Mouse (Mus musculus) liver, embryonic 15.5 days (tissue): ENCODE results near the gene Atp5f1. TPM values are rescaled to one million over a fixed set of nuclear protein-coding genes. Genes with fewer than 3 reads are reported as not detected.

Source experiments
- ATAC-seq: fragments of 200-750 bp; cut with Nextera tagmentation; 2 replicates; pipeline ENCODE4 v1.8.0; 2017; ENCODE audit warnings: moderate number of reproducible peaks, mild to moderate bottlenecking, moderate library complexity; ENCODE audit not compliant: insufficient read depth
- H3K27ac ChIP-seq: fragments of 300-500 bp; sonication (generic); replicated peaks from 2 replicates; pipeline ENCODE4 v1.5.1; 2015; ENCODE audit warnings: mild to moderate bottlenecking, inconsistent platforms
- H3K27me3 ChIP-seq: fragments of 300-500 bp; sonication (generic); 2 replicates; pipeline ENCODE4 v1.6.1; 2015; ENCODE audit warnings: mild to moderate bottlenecking, inconsistent platforms
- H3K36me3 ChIP-seq: fragments of 300-500 bp; sonication (generic); replicated peaks from 2 replicates; pipeline ENCODE4 v1.6.1; 2015; ENCODE audit warnings: moderate library complexity, mild to moderate bottlenecking, inconsistent platforms
- H3K4me1 ChIP-seq: fragments of 300-500 bp; sonication (generic); replicated peaks from 2 replicates; pipeline ENCODE4 v1.6.1; 2015; ENCODE audit warnings: inconsistent platforms
- H3K4me2 ChIP-seq: fragments of 300-500 bp; sonication (generic); 2 replicates; pipeline ENCODE4 v1.6.1; 2015; ENCODE audit warnings: moderate library complexity, mild to moderate bottlenecking, inconsistent platforms
- H3K4me3 ChIP-seq: fragments of 300-500 bp; sonication (generic); replicated peaks from 2 replicates; pipeline ENCODE4 v1.5.1; 2015; ENCODE audit warnings: mild to moderate bottlenecking, inconsistent platforms
- H3K9ac ChIP-seq: fragments of 300-500 bp; sonication (generic); 2 replicates; pipeline ENCODE4 v1.6.1; 2015; ENCODE audit warnings: moderate library complexity, mild to moderate bottlenecking, inconsistent platforms
- H3K9me3 ChIP-seq: fragments of 300-500 bp; sonication (generic); replicated peaks from 2 replicates; pipeline ENCODE4 v1.6.1; 2016; ENCODE audit warnings: inconsistent platforms
- WGBS: fragments of 180-500 bp; shearing (Covaris S2); methylation state at CpG from one replicate; pipeline ENCODE4 v1.1.7; 2015; ENCODE audit warnings: mixed read lengths; ENCODE audit not compliant: insufficient replicate concordance; 5-methylcytosine and 5-hydroxymethylcytosine counted together
- polyA plus RNA-seq: library from polyadenylated mRNA; unstranded; fragments of >200 nt; fragmentation: Nextera tagmentation; extraction: Ambion mirVana; gene quantifications from 2 replicates; pipeline ENCODE4 v1.2.1, GENCODE M21; 2015

The Atp5f1 gene
- polyA plus RNA-seq, 1 experiment from 2014 or later, result 308 TPM

GRCm38 (mm10) chr3:105913839-105914681 lies 45.8 kb downstream of the Atp5f1 start:
- peak overlapping the region; percentile 69 for H3K27ac ChIP-seq
- peak; percentile 67 for ATAC-seq
- H3K9ac ChIP-seq, result no peak overlapping the region
- peaks cover 65% of the 10 kb centered on the region for H3K4me1 ChIP-seq
- no peaks in the 10 kb centered on the region for H3K36me3 ChIP-seq
- 0 out of 2 replicates have a peak, but pooled peaks cover 9% of the 10 kb centered on the region for H3K27me3 ChIP-seq
- WGBS, result 9% methylated on average over 10 of the region's 10 CpGs
- no peak overlapping the region; the same call in 1 of the 2 replicates for H3K4me3 ChIP-seq
- H3K9me3 ChIP-seq, result no peaks in the 10 kb centered on the region
- peak overlapping the region; percentile 55 for H3K4me2 ChIP-seq

DNA sequence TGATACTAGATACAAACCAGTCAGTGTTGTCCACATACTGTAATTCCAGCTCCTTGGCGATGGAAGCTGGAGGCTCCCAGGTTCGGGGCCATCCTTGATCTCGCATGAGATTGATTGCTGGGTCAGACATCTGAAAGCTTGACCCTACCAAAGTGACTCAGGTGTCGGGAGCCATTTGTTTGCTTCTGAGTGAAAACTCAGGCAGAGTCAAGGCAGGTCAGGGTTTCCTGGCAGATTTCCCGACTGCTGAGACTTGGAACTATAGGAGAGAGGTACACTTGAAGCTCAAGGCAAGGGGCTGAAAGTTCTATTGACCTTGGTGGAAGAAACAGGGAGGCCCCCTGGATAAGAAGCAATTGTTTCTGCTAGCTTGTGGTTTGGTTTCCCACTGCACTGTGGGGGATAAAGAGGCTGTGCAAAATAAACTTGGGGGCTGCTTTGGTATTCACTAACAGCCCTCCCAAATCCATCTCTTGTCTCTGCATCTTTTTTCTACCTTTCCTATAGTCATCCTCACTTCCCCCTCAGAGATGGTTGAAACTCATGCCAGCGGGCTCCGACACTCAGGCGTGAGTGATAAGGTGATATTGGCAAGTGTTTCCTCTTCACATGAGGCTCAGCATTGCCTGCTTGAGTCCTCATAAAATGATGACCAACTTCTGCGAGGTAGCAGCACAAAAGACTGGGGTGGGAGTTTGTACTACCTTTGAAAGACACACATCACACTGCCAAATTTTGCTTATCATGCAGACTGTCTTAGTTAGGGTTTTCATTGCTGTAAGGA lies 47.6 kb downstream of the Atp5f1 start:
- H3K4me3 ChIP-seq, result no peak overlapping the region
- no peak overlapping the region for H3K9ac ChIP-seq

GRCm38 (mm10) chr3:105910519-105911190 lies 49.2 kb downstream of the Atp5f1 start:
- WGBS, result 40% methylated on average over 11 of the region's 11 CpGs
- peak overlapping the region; percentile 51; the same call in 1 of the 2 replicates for H3K27ac ChIP-seq

More for the DNA sequence above, 47.6 kb downstream of the Atp5f1 start:
- H3K27me3 ChIP-seq, result 0 out of 2 replicates have a peak, but pooled peaks cover 10% of the 10 kb centered on the region
- no peak for ATAC-seq
- H3K9me3 ChIP-seq, result no peaks in the 10 kb centered on the region
- H3K4me1 ChIP-seq, result peaks cover 51% of the 10 kb centered on the region
- no peaks in the 10 kb centered on the region for H3K36me3 ChIP-seq
- WGBS, result 37% methylated on average over 9 of the region's 9 CpGs
- no peak overlapping the region for H3K4me2 ChIP-seq
- no peak overlapping the region for H3K27ac ChIP-seq

DNA sequence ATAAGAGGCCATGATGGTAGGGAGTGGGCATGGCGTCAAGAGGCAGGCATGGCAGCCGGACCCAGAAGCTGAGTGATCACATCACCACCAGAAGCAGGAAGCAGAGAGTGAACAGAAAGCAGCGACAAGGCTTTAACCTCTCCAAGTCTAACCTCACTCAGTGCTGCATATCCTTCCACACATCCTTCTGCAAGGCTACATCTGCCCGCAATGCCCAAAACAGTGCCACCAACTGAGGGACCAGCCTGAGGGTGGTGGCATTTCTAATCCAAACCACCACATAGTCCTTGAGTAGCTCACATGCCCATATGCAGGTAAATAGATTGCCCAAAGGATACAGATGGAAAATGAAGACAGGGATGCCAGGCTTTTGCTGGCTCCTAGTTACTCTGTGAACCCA lies 50.9 kb downstream of the Atp5f1 start:
- ATAC-seq, result no peak
- Histone ChIP-seq H3K27me3 (0 out of 2 replicates have a peak, but pooled peaks cover 10% of the 10 kb centered on the region), H3K36me3 (no peaks in the 10 kb centered on the region), H3K4me2 (no peak overlapping the region), H3K4me3 (no peak overlapping the region), H3K9ac (no peak overlapping the region), H3K9me3 (no peaks in the 10 kb centered on the region), H3K27ac (no peak overlapping the region), H3K4me1 (peaks cover 40% of the 10 kb centered on the region)
- WGBS, result 67% methylated on average over 4 of the region's 4 CpGs

More at GRCm38 (mm10) chr3:105910519-105911190, 49.2 kb downstream of the Atp5f1 start:
- Histone ChIP-seq H3K9ac (no peak overlapping the region), H3K4me1 (peaks cover 45% of the 10 kb centered on the region), H3K4me2 (peak overlapping the region; percentile 15; the same call in 1 of the 2 replicates), H3K9me3 (no peaks in the 10 kb centered on the region), H3K27me3 (0 out of 2 replicates have a peak, but pooled peaks cover 10% of the 10 kb centered on the region), H3K36me3 (no peaks in the 10 kb centered on the region), H3K4me3 (no peak overlapping the region)
- no peak for ATAC-seq

- H3K36me3 ChIP-seq, result no peaks in the 10 kb centered on the region
- 0 out of 2 replicates have a peak, but pooled peaks cover 10% of the 10 kb centered on the region for H3K27me3 ChIP-seq
- WGBS, result 45% methylated on average over 9 of the region's 9 CpGs
- no peak overlapping the region for H3K27ac ChIP-seq
- H3K4me2 ChIP-seq, result no peak overlapping the region
- no peaks in the 10 kb centered on the region for H3K9me3 ChIP-seq
- H3K4me3 ChIP-seq, result no peak overlapping the region
- H3K9ac ChIP-seq, result no peak overlapping the region
- no peak for ATAC-seq
- H3K4me1 ChIP-seq, result peaks cover 31% of the 10 kb centered on the region
These were observed 51.8 kb downstream of the Atp5f1 start for GRCm38 (mm10) chr3:105907956-105908655.

DNA sequence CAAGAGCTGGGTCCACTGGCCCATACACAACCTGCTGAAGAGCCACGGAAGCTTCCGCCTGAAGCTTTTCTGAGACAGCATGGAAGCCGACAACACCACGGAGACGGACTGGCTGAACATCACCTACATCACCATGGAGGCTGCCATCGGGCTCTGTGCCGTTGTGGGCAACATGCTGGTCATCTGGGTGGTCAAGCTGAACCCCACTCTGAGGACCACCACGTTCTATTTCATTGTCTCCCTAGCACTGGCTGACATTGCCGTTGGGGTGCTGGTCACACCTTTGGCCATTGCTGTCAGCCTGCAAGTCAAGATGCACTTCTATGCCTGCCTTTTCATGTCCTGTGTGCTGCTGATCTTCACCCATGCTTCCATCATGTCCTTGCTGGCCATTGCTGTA lies 55.2 kb downstream of the Atp5f1 start:
- ATAC-seq, result no peak
- H3K27me3 ChIP-seq, result 0 out of 2 replicates have a peak, but pooled peaks cover 3% of the 10 kb centered on the region
- no peak overlapping the region for H3K4me3 ChIP-seq

DNA sequence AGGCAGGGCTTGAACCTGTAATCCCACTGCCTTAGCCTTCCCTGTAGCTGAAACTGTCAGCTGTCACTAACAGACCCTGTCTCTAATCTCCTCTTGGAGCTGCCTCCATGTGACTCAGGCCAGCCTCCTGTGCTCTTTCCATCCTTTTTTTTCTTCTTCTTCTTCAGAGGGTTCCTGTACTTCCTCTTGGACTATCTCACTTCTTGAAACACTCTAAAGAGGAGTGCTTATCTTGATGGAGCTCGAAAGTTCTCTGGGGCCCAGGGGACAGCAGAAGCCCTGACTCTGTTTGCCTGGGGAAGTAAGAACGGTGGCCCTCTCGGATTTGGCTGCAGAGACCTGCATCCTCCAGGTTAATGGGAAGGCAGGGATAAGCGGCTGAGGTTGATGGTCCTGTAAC lies 55.7 kb downstream of the Atp5f1 start:
- Histone ChIP-seq H3K9ac (no peak overlapping the region), H3K27ac (peak overlapping the region; percentile 19; the same call in 1 of the 2 replicates), H3K4me1 (peaks cover 19% of the 10 kb centered on the region), H3K27me3 (0 out of 2 replicates have a peak, but pooled peaks cover 3% of the 10 kb centered on the region), H3K36me3 (no peaks in the 10 kb centered on the region), H3K4me3 (no peak overlapping the region), H3K4me2 (no peak overlapping the region), H3K9me3 (no peaks in the 10 kb centered on the region)
- whole genome bisulfite sequencing, result 17% methylated on average over 4 of the region's 4 CpGs
- no peak for ATAC-seq

More for the DNA sequence above, 55.2 kb downstream of the Atp5f1 start:
- Histone ChIP-seq H3K9me3 (no peaks in the 10 kb centered on the region), H3K4me1 (peaks cover 14% of the 10 kb centered on the region), H3K9ac (no peak overlapping the region), H3K27ac (0 out of 2 replicates have a peak overlapping the region, but pooled peaks have one; percentile 19), H3K36me3 (no peaks in the 10 kb centered on the region), H3K4me2 (no peak overlapping the region)
- WGBS, result 80% methylated on average over 9 of the region's 9 CpGs

DNA sequence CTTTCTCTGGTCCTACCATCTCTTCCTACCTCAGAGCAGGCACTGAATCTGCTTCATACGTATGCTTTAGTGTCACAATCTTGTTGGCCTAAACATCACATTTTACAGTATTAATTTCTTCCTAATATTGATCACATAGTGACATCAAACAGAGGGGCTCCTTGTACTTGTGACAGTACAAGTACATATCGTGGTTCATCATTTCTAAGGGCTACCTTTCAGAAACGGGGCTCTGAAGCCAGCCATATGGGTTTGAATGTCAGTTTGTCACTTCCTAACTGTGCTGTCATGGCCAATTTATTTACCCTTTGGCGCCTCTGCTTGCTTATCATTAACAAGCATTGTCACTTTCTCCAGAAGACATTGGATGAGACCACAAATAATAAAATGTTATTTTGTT lies 58.4 kb downstream of the Atp5f1 start:
- Histone ChIP-seq H3K9ac (no peak overlapping the region), H3K36me3 (no peaks in the 10 kb centered on the region), H3K9me3 (no peaks in the 10 kb centered on the region), H3K27me3 (no peaks in the 10 kb centered on the region), H3K27ac (no peak overlapping the region), H3K4me2 (no peak overlapping the region), H3K4me1 (peaks cover 19% of the 10 kb centered on the region), H3K4me3 (no peak overlapping the region)
- no peak for ATAC-seq
- 57% methylated on average over 4 of the region's 4 CpGs for WGBS

DNA sequence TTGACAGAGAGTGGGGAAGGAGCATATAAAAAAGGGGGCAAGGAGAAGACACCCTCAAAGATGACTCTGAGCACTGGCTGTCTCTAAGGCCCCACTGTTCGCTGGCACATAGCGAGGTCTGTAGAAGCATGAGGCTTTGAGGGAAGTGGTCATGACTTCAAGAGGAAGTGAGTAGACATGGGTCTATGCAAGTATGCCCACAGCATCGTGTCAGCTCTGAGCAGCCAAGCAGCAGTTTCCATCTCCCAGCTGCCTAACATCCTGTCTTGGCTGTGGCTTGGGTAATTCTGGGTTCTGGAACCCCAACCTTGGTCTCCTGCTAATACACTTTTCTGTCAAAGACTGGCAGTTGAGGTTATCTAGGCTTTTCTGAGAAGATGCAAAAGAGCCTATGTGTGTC lies 59.2 kb downstream of the Atp5f1 start:
- Histone ChIP-seq H3K4me2 (no peak overlapping the region), H3K9me3 (no peaks in the 10 kb centered on the region), H3K9ac (no peak overlapping the region), H3K27ac (peak overlapping the region; percentile 3; the same call in 1 of the 2 replicates), H3K4me1 (peaks cover 19% of the 10 kb centered on the region), H3K27me3 (no peaks in the 10 kb centered on the region), H3K4me3 (no peak overlapping the region), H3K36me3 (no peaks in the 10 kb centered on the region)
- peak; percentile 14; the same call in 1 of the 2 replicates for ATAC-seq
- 33% methylated on average over 3 of the region's 3 CpGs for WGBS

DNA sequence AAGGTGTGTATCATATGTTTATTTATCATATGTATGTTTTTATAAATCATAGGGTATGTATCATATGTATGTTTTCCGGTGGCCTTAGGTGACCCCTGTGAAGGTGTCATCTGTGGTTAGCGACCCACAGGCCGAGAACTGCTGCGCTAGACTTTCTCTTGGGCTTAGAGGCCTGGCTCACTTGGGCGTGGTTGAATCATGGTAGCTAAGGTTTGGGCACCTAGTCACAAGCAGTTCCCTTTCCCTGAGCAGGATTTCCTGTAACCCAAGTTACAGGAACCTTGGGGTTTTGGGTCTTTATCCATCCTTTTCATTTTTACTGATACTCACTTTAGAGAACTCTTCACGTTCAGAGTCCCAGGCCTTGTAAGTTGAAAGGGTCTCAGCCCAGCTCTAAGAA lies 59.6 kb downstream of the Atp5f1 start:
- no peaks in the 10 kb centered on the region for H3K27me3 ChIP-seq
- H3K4me3 ChIP-seq, result no peak overlapping the region
- no peak overlapping the region for H3K9ac ChIP-seq
- 54% methylated on average over 6 of the region's 6 CpGs for WGBS
- peaks cover 23% of the 10 kb centered on the region for H3K4me1 ChIP-seq
- ATAC-seq, result no peak
- no peaks in the 10 kb centered on the region for H3K36me3 ChIP-seq
- H3K4me2 ChIP-seq, result no peak overlapping the region
- H3K9me3 ChIP-seq, result no peaks in the 10 kb centered on the region
- H3K27ac ChIP-seq, result 0 out of 2 replicates have a peak overlapping the region, but pooled peaks have one; percentile 3
